Mouse (Mus musculus): ENCODE measurements at regions not wholly inside any gene's neighbourhood (a gene's known extent, or its start where the extent isn't known, plus 50 kb on each side); places are given as distances from the start of the nearest gene placed in this dataset.
"Not testable (repeated sequence)": the region's sequence is repeated elsewhere in the genome, so short reads cannot be mapped to it uniquely, and the experiment has no call there.

DNA sequence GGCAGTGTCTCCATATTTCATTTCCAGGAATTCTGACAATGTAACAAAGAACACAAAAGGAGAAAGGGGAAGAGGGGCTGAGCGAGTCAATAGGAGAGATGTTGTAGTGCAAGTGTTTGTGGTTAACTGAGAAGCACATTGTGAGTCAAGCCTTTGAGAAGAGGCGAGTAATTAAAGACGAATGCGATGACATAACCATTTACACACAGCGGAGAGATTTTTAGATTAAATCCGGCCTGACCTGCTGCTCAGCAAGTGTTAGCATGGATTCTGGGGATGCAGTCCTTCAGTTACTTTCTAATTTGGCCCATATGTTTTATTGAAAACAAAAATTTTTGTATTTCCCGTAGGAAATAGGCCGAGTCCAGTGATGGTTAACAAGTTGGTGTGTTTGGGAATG, 127.7 kb downstream of the Lyplal1 start:
- no peak overlapping the region for H3K9ac ChIP-seq (ENCODE audit: insufficient read depth, low read depth, low read length, poor library complexity, severe bottlenecking)
- no peak overlapping the region for H3K4me3 ChIP-seq (ENCODE audit: insufficient read depth in 1 of 2, low read depth in 1 of 2, low read length in 2 of 2, poor library complexity in 1 of 2, severe bottlenecking in 1 of 2)
- in situ Hi-C loops (cut with MboI; ENCODE audit: low sequenced_read_pairs in 2 of 2, unreplicated experiment in 2 of 2): no loop called here
- no peak for DNase-seq (ENCODE audit: low read depth, low spot score)
- H3K9me3 ChIP-seq (ENCODE audit: control insufficient read depth, insufficient read depth, low read depth, low read length): no peaks in the 10 kb centered on the region
- no peaks in the 10 kb centered on the region for H3K36me3 ChIP-seq (ENCODE audit: control insufficient read depth, insufficient read depth, low read length, poor library complexity, severe bottlenecking)
- no peak for TF ChIP-seq MAFK (IDR thresholded peaks at IDR 0.05; ENCODE audit: insufficient read depth, low read depth, low read length)
- no peak for TF ChIP-seq ZNF384 (IDR thresholded peaks at IDR 0.05; ENCODE audit: low read depth, low read length)
- no peak for TF ChIP-seq ZC3H11A (IDR thresholded peaks at IDR 0.05; ENCODE audit: borderline replicate concordance, low read depth, low read length)
- no peak for TF ChIP-seq CHD2 (IDR thresholded peaks at IDR 0.05; ENCODE audit: low read depth, low read length)
- no peak for TF ChIP-seq HCFC1 (IDR thresholded peaks at IDR 0.05; ENCODE audit: borderline replicate concordance, insufficient read depth, low read length)
- no peaks in the 10 kb centered on the region for H3K4me1 ChIP-seq (ENCODE audit: control insufficient read depth in 2 of 2, insufficient read depth in 2 of 2, low read length in 2 of 2, poor library complexity in 1 of 2)
- no peak overlapping the region for H3K27ac ChIP-seq (ENCODE audit: insufficient read depth, low read depth, low read length, poor library complexity, severe bottlenecking)

DNA sequence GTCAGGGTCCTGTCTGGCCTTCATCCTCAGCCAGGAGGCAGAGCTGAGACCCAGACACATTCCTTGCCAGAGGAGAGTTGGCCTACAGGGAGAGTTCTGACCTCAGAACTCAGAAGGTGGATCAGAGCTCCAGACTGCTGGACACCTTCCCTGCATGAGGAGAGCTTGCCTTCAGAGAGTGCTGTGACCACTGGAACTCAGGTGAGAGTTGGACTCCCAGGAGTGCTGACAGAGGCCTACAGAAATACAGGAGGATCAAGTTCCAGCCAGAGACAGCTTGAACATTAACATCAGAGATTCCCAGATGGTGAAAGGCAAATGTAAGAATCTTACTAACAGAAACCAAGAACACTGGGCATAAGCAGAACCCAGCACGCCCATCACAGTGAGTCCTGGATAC, 117.0 kb downstream of the Lyplal1 start:
- H3K4me1 ChIP-seq (ENCODE audit: control insufficient read depth in 2 of 2, insufficient read depth in 2 of 2, low read length in 2 of 2, poor library complexity in 1 of 2); H3K36me3 ChIP-seq (ENCODE audit: control insufficient read depth, insufficient read depth, low read length, poor library complexity, severe bottlenecking); H3K9ac ChIP-seq (ENCODE audit: insufficient read depth, low read depth, low read length, poor library complexity, severe bottlenecking); in situ Hi-C loops (cut with MboI; ENCODE audit: low sequenced_read_pairs in 2 of 2, unreplicated experiment in 2 of 2); H3K27ac ChIP-seq (ENCODE audit: insufficient read depth, low read depth, low read length, poor library complexity, severe bottlenecking); DNase-seq (ENCODE audit: low read depth, low spot score); H3K9me3 ChIP-seq (ENCODE audit: control insufficient read depth, insufficient read depth, low read depth, low read length); H3K4me3 ChIP-seq (ENCODE audit: insufficient read depth in 1 of 2, low read depth in 1 of 2, low read length in 2 of 2, poor library complexity in 1 of 2, severe bottlenecking in 1 of 2): not testable (repeated sequence)

GRCm38 (mm10) chr1:186013413-186013812, 103.7 kb downstream of the Lyplal1 start:
- H3K4me1 ChIP-seq (ENCODE audit: control insufficient read depth in 2 of 2, insufficient read depth in 2 of 2, low read length in 2 of 2, poor library complexity in 1 of 2): no peaks in the 10 kb centered on the region
- H3K4me3 ChIP-seq (ENCODE audit: insufficient read depth in 1 of 2, low read depth in 1 of 2, low read length in 2 of 2, poor library complexity in 1 of 2, severe bottlenecking in 1 of 2): no peak overlapping the region
- no peak for TF ChIP-seq MAFK (IDR thresholded peaks at IDR 0.05; ENCODE audit: insufficient read depth, low read depth, low read length)
- H3K27ac ChIP-seq (ENCODE audit: insufficient read depth, low read depth, low read length, poor library complexity, severe bottlenecking): no peak overlapping the region
- no peak overlapping the region for H3K9ac ChIP-seq (ENCODE audit: insufficient read depth, low read depth, low read length, poor library complexity, severe bottlenecking)
- in situ Hi-C loops (cut with MboI; ENCODE audit: low sequenced_read_pairs in 2 of 2, unreplicated experiment in 2 of 2): no loop called here
- H3K9me3 ChIP-seq (ENCODE audit: control insufficient read depth, insufficient read depth, low read depth, low read length): no peaks in the 10 kb centered on the region
- no peaks in the 10 kb centered on the region for H3K36me3 ChIP-seq (ENCODE audit: control insufficient read depth, insufficient read depth, low read length, poor library complexity, severe bottlenecking)
- DNase-seq (ENCODE audit: low read depth, low spot score): no peak

GRCm38 (mm10) chr1:186014166-186014565, 102.9 kb downstream of the Lyplal1 start:
- in situ Hi-C loops (cut with MboI; ENCODE audit: low sequenced_read_pairs in 2 of 2, unreplicated experiment in 2 of 2): no loop called here
- no peaks in the 10 kb centered on the region for H3K36me3 ChIP-seq (ENCODE audit: control insufficient read depth, insufficient read depth, low read length, poor library complexity, severe bottlenecking)

DNA sequence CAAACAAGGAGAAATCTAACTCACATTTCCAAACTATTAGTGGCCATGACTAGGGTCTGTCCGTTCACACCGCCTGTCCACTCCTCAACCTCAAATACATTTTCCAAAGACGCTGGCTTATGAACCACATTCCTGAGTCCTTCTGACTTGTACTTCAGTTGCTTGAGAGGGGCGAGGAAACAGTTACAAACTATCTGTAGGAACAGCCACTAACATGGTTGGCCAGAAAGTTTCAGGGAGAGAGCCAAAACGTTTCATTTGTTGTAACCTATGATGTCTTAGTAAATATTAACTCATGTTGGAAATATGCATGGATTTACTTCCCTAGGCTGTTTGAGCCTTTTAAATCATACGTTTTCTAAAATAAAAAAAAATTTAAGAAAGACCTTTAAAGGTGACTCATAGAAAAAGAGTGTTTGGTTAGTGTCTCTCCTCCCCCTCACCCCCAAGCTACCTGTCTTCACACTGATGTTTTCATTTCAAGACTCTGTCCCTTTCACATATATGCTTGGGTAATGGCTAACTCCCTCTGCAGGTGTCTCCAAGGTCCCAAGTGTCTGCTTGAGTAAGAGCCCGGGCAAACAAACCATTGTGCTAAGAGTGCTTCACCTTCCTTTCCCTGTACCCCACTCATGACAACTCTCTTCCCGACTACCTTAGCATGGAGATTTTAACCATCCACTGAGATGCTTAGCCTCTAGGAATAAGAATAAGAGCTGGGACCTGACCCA, 101.1 kb downstream of the Lyplal1 start:
- Histone ChIP-seq H3K36me3 (ENCODE audit: control insufficient read depth, insufficient read depth, low read length, poor library complexity, severe bottlenecking) (no peaks in the 10 kb centered on the region), H3K27ac (ENCODE audit: insufficient read depth, low read depth, low read length, poor library complexity, severe bottlenecking) (no peak overlapping the region), H3K4me3 (ENCODE audit: insufficient read depth in 1 of 2, low read depth in 1 of 2, low read length in 2 of 2, poor library complexity in 1 of 2, severe bottlenecking in 1 of 2) (no peak overlapping the region), H3K9ac (ENCODE audit: insufficient read depth, low read depth, low read length, poor library complexity, severe bottlenecking) (no peak overlapping the region), H3K9me3 (ENCODE audit: control insufficient read depth, insufficient read depth, low read depth, low read length) (no peaks in the 10 kb centered on the region), H3K4me1 (ENCODE audit: control insufficient read depth in 2 of 2, insufficient read depth in 2 of 2, low read length in 2 of 2, poor library complexity in 1 of 2) (no peaks in the 10 kb centered on the region)
- DNase-seq (ENCODE audit: low read depth, low spot score): no peak
- TF ChIP-seq CHD2 (IDR thresholded peaks at IDR 0.05; ENCODE audit: low read depth, low read length): no peak
- no peak for TF ChIP-seq ZNF384 (IDR thresholded peaks at IDR 0.05; ENCODE audit: low read depth, low read length)
- TF ChIP-seq MAFK (IDR thresholded peaks at IDR 0.05; ENCODE audit: insufficient read depth, low read depth, low read length): no peak
- TF ChIP-seq HCFC1 (IDR thresholded peaks at IDR 0.05; ENCODE audit: borderline replicate concordance, insufficient read depth, low read length): no peak
- TF ChIP-seq ZC3H11A (IDR thresholded peaks at IDR 0.05; ENCODE audit: borderline replicate concordance, low read depth, low read length): no peak
- in situ Hi-C loops (cut with MboI; ENCODE audit: low sequenced_read_pairs in 2 of 2, unreplicated experiment in 2 of 2): no loop called here

More at GRCm38 (mm10) chr1:186014166-186014565, 102.9 kb downstream of the Lyplal1 start:
- H3K27ac ChIP-seq (ENCODE audit: insufficient read depth, low read depth, low read length, poor library complexity, severe bottlenecking): no peak overlapping the region
- no peaks in the 10 kb centered on the region for H3K4me1 ChIP-seq (ENCODE audit: control insufficient read depth in 2 of 2, insufficient read depth in 2 of 2, low read length in 2 of 2, poor library complexity in 1 of 2)
- H3K4me3 ChIP-seq (ENCODE audit: insufficient read depth in 1 of 2, low read depth in 1 of 2, low read length in 2 of 2, poor library complexity in 1 of 2, severe bottlenecking in 1 of 2): no peak overlapping the region
- H3K9me3 ChIP-seq (ENCODE audit: control insufficient read depth, insufficient read depth, low read depth, low read length): no peaks in the 10 kb centered on the region
- DNase-seq (ENCODE audit: low read depth, low spot score): no peak
- no peak for TF ChIP-seq ZC3H11A (IDR thresholded peaks at IDR 0.05; ENCODE audit: borderline replicate concordance, low read depth, low read length)
- no peak for TF ChIP-seq CHD2 (IDR thresholded peaks at IDR 0.05; ENCODE audit: low read depth, low read length)
- no peak for TF ChIP-seq ZNF384 (IDR thresholded peaks at IDR 0.05; ENCODE audit: low read depth, low read length)
- no peak for TF ChIP-seq MAFK (IDR thresholded peaks at IDR 0.05; ENCODE audit: insufficient read depth, low read depth, low read length)
- no peak for TF ChIP-seq HCFC1 (IDR thresholded peaks at IDR 0.05; ENCODE audit: borderline replicate concordance, insufficient read depth, low read length)
- H3K9ac ChIP-seq (ENCODE audit: insufficient read depth, low read depth, low read length, poor library complexity, severe bottlenecking): no peak overlapping the region
